Mouse (Mus musculus) bone marrow macrophage, adult 2 months (primary cell): ENCODE measurements around the gene Phka2.

ENCODE experiments used
- CTCF ChIP-seq: IDR thresholded peaks from 2 replicates; pipeline ENCODE4 v1.5.1; 2012; ENCODE audit warnings: low read depth, mild to moderate bottlenecking, low read length, moderate library complexity
- POLR2A ChIP-seq: IDR thresholded peaks from 2 replicates; pipeline ENCODE4 v1.6.1; 2012; ENCODE audit warnings: mild to moderate bottlenecking, low read depth, low read length, borderline replicate concordance

DNA sequence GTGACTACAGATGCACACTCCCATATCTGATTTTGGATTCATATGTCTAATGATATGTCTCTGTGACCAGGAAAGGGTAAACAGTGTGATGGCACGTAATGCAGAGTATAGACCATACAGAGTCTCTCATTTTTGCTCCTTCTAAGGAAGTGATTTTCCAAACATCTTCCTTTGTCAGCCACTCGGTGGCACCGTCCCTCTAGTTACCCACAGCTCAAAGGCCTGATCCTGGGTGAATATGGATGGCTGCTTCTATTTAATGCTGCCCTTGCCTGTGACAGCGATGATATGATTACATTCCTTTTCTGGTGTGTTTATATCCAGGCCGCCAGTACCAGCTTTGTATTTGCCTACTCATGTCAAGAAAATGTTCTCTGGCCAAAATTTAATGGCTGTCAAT is 81.6 kb downstream of the Phka2 start:
- TF ChIP-seq CTCF, result no peak
- TF ChIP-seq POLR2A, result no peak
